Mouse (Mus musculus) myocyte (in vitro differentiated cells): Measurements from ENCODE around the gene Lpcat4. TPM values are rescaled to one million over a fixed set of nuclear protein-coding genes. Genes with fewer than 3 reads are reported as not detected.

ENCODE experiments used
- H3K27me3 ChIP-seq: one replicate; pipeline ENCODE4 v1.6.1; 2011; ENCODE audit not compliant: control insufficient read depth, insufficient read depth, insufficient read length
- H3K36me3 ChIP-seq: one replicate; pipeline ENCODE4 v1.6.1; 2011; ENCODE audit not compliant: control insufficient read depth, insufficient read depth
- H3K4me2 ChIP-seq: one replicate; pipeline ENCODE4 v1.6.1; 2011; ENCODE audit warnings: low read depth, control low read depth
- H3K4me3 ChIP-seq: one replicate; pipeline ENCODE4 v1.5.1; 2011; ENCODE audit warnings: mild to moderate bottlenecking, control low read depth, moderate library complexity
- H3K79me2 ChIP-seq: one replicate; pipeline ENCODE4 v1.6.1; 2011; ENCODE audit not compliant: control insufficient read depth, insufficient read depth
- H3ac ChIP-seq: one replicate; pipeline ENCODE4 v1.6.1; 2011; ENCODE audit not compliant: control insufficient read depth, insufficient read length
- CEBPB ChIP-seq: IDR thresholded peaks from 2 replicates; pipeline ENCODE4 v1.6.1; 2011; ENCODE audit warnings: mild to moderate bottlenecking, moderate library complexity; ENCODE audit not compliant: poor library complexity, insufficient read depth, severe bottlenecking
- E2F4 ChIP-seq: IDR thresholded peaks from one replicate; pipeline ENCODE4 v1.6.1; 2011; ENCODE audit warnings: mild to moderate bottlenecking, control low read depth, moderate library complexity; ENCODE audit not compliant: insufficient read depth
- MAX ChIP-seq: IDR thresholded peaks from one replicate; pipeline ENCODE4 v1.6.1; 2011; ENCODE audit warnings: low read depth, mild to moderate bottlenecking, control low read depth
- MYOD1 ChIP-seq, 3 experiments: IDR thresholded peaks; one replicate each; pipeline ENCODE4 v1.6.1; 2011; ENCODE audit warnings: control low read depth in 2 of 3, low read depth in 2 of 3, mild to moderate bottlenecking in 2 of 3, moderate library complexity in 1 of 3; ENCODE audit not compliant: insufficient read length in 2 of 3, control insufficient read depth in 1 of 3
- MYOG ChIP-seq, 3 experiments: IDR thresholded peaks; one replicate each; pipeline ENCODE4 v1.6.1; 2011; ENCODE audit warnings: control low read depth in 2 of 3, low read depth in 2 of 3, mild to moderate bottlenecking in 2 of 3; ENCODE audit not compliant: insufficient read length in 2 of 3, control insufficient read depth in 1 of 3, insufficient read depth in 1 of 3
- POLR2A ChIP-seq: IDR thresholded peaks from one replicate; pipeline ENCODE4 v1.6.1; 2011; ENCODE audit warnings: low read depth, mild to moderate bottlenecking, control low read depth, moderate library complexity; ENCODE audit not compliant: insufficient read length
- POLR2AphosphoS2 ChIP-seq: IDR thresholded peaks from one replicate; pipeline ENCODE4 v1.6.1; 2011; ENCODE audit warnings: low read depth, control low read depth; ENCODE audit not compliant: insufficient read length
- REST ChIP-seq: IDR thresholded peaks from one replicate; pipeline ENCODE4 v1.6.1; 2011; ENCODE audit warnings: mild to moderate bottlenecking, control low read depth, moderate library complexity; ENCODE audit not compliant: insufficient read depth, insufficient read length
- SRF ChIP-seq: IDR thresholded peaks from one replicate; pipeline ENCODE4 v1.6.1; 2011; ENCODE audit warnings: low read depth; ENCODE audit not compliant: control insufficient read depth, insufficient read length
- TCF12 ChIP-seq: IDR thresholded peaks from one replicate; pipeline ENCODE4 v1.6.1; 2011; ENCODE audit warnings: mild to moderate bottlenecking, control low read depth; ENCODE audit not compliant: poor library complexity, insufficient read depth, severe bottlenecking
- TCF3 ChIP-seq: IDR thresholded peaks from one replicate; pipeline ENCODE4 v1.6.1; 2011; ENCODE audit warnings: low read depth, control low read depth; ENCODE audit not compliant: insufficient read length
- USF1 ChIP-seq: IDR thresholded peaks from one replicate; pipeline ENCODE4 v1.6.1; 2011; ENCODE audit warnings: low read depth, mild to moderate bottlenecking, control low read depth, moderate library complexity
- polyA plus RNA-seq: library from polyadenylated mRNA; unstranded; fragments of >200 nt; fragmentation: generic; extraction: Trizol; gene quantifications from one replicate; pipeline ENCODE4 v1.2.1, GENCODE M21; 2012; ENCODE audit warnings: missing spikeins

The Lpcat4 gene
- polyA plus RNA-seq, 1 experiment: 32.8 TPM

- TF ChIP-seq POLR2A: no peak
- no peak for TF ChIP-seq CEBPB
- Histone ChIP-seq H3K27me3 (no peaks in the 10 kb centered on the region), H3K36me3 (no peaks in the 10 kb centered on the region), H3K79me2 (no peaks in the 10 kb centered on the region), H3K4me2 (no peak overlapping the region), H3K4me3 (no peak overlapping the region), H3ac (no peak overlapping the region)
Measured at GRCm38 (mm10) chr2:112232623-112233022, 6.6 kb upstream of the Lpcat4 start.

GRCm38 (mm10) chr2:112236620-112237019 is 2.6 kb upstream of the Lpcat4 start:
- H3K27me3 ChIP-seq: no peaks in the 10 kb centered on the region
- TF ChIP-seq E2F4 (no peak), REST (no peak), MAX (no peak)
- peaks cover 5% of the 10 kb centered on the region for H3K79me2 ChIP-seq
- no peaks in the 10 kb centered on the region for H3K36me3 ChIP-seq
- no peak overlapping the region for H3ac ChIP-seq
- no peak overlapping the region for H3K4me2 ChIP-seq
- H3K4me3 ChIP-seq: no peak overlapping the region

- Histone ChIP-seq H3K4me2 (no peak overlapping the region), H3K79me2 (peaks cover 5% of the 10 kb centered on the region), H3ac (no peak overlapping the region), H3K4me3 (peak overlapping the region; percentile 72), H3K27me3 (no peaks in the 10 kb centered on the region), H3K36me3 (no peaks in the 10 kb centered on the region)
- TF ChIP-seq USF1 (no peak), REST (no peak), POLR2A (no peak), TCF3 (no peak), POLR2AphosphoS2 (no peak), MAX (no peak), E2F4 (no peak), TCF12 (no peak), MYOG (IDR thresholded peaks at IDR 0.05; ENCODE audit: control insufficient read depth in 1 of 3, insufficient read depth in 1 of 3, insufficient read length in 2 of 3, low read depth in 2 of 3) (no peak), SRF (no peak), CEBPB (no peak), MYOD1 (IDR thresholded peaks at IDR 0.05; ENCODE audit: control insufficient read depth in 1 of 3, insufficient read length in 2 of 3, low read depth in 2 of 3) (no peak)
Measured at GRCm38 (mm10) chr2:112238006-112238405, 1.3 kb upstream of the Lpcat4 start.

- H3K4me3 ChIP-seq: peak overlapping the region; percentile 72
- H3K79me2 ChIP-seq: peaks cover 5% of the 10 kb centered on the region
- H3K4me2 ChIP-seq: peak overlapping the region; percentile 83
- no peaks in the 10 kb centered on the region for H3K36me3 ChIP-seq
- TF ChIP-seq POLR2AphosphoS2 (no peak), USF1 (no peak), POLR2A (no peak), MAX (no peak), SRF (no peak), TCF12 (no peak), MYOD1 (IDR thresholded peaks at IDR 0.05; ENCODE audit: control insufficient read depth in 1 of 3, insufficient read length in 2 of 3, low read depth in 2 of 3) (no peak), REST (no peak), TCF3 (no peak)
- peak overlapping the region; percentile 53 for H3ac ChIP-seq
- no peaks in the 10 kb centered on the region for H3K27me3 ChIP-seq
Measured at GRCm38 (mm10) chr2:112239935-112240721, 860 bp downstream of the Lpcat4 start.

- H3K4me2 ChIP-seq: no peak overlapping the region
- no peaks in the 10 kb centered on the region for H3K27me3 ChIP-seq
Measured at GRCm38 (mm10) chr2:112241787-112242186, 2.5 kb downstream of the Lpcat4 start.

More at GRCm38 (mm10) chr2:112241787-112242186, 2.5 kb downstream of the Lpcat4 start:
- Histone ChIP-seq H3K36me3 (no peaks in the 10 kb centered on the region), H3K79me2 (peaks cover 5% of the 10 kb centered on the region), H3ac (no peak overlapping the region), H3K4me3 (no peak overlapping the region)
- no peak for TF ChIP-seq CEBPB
- TF ChIP-seq MYOD1 (IDR thresholded peaks at IDR 0.05; ENCODE audit: control insufficient read depth in 1 of 3, insufficient read length in 2 of 3, low read depth in 2 of 3): no peak
- no peak for TF ChIP-seq SRF
- no peak for TF ChIP-seq MYOG (IDR thresholded peaks at IDR 0.05; ENCODE audit: control insufficient read depth in 1 of 3, insufficient read depth in 1 of 3, insufficient read length in 2 of 3, low read depth in 2 of 3)
- no peak for TF ChIP-seq MAX
